Mouse (Mus musculus) retina, embryonic 14.5 days (tissue): ENCODE measurements at regions not wholly inside any gene's neighbourhood (a gene's known extent, or its start where the extent isn't known, plus 50 kb on each side); places are given as distances from the start of the nearest gene placed in this dataset.

Source experiments
- DNase-seq: peaks from one replicate; pipeline ENCODE4 v3.0.0-alpha.2; 2015; ENCODE audit warnings: low spot score

DNA sequence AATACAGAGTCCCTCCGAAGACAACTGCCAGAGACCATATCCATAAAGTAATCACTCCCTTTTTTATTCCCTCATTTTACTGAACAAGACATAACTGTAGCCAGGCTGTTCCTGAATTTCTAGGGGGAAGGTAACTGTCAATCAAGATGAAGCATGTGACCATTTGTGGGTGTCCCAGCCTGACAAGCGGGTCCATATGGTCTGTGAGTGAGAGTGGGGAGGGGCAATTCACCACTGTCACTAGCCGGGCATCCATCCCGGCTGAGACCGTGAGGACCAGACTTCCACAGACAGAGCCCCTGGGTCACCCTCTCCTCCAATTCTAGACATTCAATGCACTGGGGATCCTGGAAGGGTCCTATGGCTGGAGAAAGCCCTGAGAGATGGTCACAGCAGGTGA lies 54.6 kb downstream of the Gm11733 start:
- DNase-seq = no peak

DNA sequence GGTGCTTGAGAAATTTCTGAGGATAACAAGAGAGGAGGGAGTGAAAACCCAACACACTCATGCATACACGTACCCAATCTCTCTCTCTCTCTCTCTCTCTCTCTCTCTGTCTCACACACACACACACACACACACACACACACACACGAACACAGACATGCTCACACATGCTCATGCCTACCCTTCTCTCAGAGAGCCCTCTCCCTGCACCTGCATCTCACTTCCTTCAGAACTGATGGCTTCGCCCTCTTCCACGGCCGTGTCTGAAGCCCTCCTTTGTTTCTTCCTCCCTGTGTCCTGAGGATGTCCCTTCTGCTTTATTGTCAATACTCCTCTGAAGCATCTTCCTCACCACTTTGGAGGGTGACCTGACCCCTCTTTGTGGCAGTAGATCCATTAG lies 56.4 kb downstream of the Gm11733 start:
- DNase-seq = no peak

DNA sequence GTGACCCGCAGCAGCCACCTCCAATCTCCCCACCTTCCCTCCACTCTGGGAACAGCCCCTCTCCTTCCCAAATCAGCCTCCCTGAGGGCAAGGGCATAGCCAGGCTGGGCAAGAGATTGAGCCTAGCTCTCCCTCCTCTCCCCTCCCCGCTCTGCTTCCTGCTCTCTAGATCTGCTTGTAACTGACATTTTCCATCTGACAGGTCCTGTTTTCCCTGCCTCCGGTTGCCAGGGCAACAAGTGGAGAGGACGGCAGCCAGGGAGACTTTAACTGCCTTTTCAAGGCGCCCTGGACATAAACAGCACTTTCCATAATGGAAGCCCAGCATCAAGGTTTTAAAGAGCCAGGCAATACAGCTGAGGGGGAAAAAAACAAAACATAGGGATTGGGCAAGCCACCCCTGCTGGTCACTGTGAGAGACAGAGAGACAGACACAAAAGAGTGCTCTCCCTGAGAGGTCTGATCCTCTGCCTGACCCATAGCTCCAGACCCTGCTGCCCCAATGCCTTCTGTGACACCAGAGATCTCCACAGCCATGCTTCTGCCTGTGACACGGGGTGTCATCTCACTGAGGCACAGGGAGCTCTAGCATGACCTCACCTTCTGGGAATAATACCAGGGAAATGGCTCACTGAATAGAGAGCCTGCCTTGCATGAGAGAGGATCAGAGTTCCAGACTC lies 57.2 kb downstream of the Gm11733 start:
- DNase-seq = peak; percentile 73

DNA sequence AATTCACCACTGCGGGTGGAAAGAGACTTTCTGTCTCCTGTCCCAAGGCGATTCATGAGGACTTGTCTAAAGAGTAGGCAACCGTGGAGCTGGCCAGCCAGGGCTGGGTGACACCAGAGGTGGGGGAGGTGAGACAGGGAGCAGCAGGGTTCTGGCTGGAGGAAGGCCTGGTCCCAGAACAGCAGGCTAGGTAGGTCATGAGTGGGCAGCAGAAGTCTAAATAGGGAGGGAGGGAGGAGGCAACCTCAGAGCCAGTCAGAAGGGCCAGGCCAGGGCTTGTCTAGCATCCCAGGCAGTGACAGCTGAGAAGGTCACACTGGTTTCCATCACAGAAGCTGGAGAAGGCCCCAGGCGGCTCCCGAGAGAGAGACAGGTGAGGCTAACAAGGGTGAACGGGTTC lies 59.0 kb downstream of the Gm11733 start:
- no peak for DNase-seq

DNA sequence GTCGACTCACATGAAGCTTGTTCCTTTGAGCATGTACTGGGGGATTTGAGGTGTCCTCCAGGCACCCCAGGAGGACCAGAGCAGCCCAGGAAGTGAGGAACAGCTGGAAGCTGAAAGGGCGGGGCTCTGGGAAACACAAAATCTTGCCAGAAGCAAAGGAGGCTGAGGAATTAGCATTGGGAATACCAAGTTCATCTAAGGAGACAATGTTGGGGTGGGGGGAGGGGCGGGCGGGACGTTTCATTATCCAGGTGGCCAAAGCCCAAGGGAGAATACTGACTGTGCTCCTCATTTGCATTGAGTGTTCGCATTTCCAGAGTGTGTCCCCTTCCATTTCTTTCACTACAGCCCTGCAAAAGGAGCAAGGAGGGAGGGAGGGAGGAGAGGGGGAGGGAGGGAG lies 60.3 kb downstream of the Gm11733 start:
- no peak for DNase-seq

DNA sequence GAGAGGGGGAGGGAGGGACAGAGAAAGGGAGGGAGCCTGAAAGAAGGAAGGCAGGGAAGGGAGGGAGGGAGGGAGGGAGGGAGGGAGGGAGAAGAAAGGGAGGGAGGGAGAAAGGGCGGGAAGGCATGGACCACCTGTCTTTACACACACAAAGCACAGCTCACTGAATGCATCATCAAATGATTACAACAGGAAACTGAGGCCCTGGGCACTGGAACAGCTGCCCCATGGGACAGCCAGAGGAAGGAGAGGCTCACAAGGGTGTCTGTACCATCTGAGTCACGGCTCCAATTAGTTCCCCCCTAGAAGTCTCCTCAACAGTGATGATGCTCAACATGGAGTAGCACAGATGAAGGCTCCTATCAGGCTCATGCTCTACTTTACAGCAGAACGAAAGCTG lies 60.8 kb downstream of the Gm11733 start:
- no peak for DNase-seq

DNA sequence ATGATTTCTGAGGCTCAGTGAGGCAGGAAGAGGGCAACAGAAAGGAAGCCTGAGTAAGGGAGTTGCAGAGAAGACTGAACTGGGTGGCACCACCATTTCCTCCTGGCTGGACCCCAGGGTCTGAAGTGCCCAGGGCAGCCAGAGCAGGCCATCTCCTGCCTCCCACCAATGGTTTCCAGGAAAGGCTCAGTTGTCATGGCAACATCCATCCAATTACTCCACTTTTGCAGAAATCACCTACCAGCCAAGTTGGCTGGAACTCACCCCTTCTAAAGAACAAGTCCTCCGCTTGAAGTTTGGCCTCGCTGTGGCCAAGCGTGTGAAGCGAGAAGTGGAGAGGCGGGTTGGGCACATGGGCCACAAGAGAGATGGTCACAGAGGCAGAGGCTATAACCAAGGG lies 67.8 kb downstream of the Gm11733 start:
- no peak for DNase-seq

DNA sequence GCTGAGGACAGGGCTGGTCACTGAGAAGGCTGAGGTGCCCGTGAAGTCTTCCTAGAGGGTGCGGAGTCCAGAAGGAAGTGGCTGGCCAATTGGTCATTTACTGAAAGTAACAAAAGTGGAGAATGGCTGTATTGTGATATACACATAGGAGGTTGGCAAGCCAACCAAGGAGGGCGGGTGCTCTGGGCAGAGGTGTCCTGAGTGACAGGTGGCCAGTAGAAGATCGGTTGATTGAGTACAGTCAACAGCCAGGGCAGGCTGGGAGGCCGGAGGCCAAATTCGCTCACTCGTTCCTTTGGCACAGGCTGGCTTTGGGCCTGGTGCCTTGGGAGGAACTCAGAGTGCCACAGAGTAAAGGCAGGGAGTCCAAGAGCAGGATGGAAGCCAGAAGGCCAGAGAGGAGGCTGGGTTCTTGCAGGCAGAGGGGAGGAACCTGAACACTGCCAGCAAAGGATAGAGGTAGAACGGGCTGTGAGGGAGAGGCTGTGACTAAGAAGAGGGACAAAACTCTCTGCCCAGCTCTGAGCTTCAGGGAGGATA lies 68.3 kb downstream of the Gm11733 start:
- no peak for DNase-seq

DNA sequence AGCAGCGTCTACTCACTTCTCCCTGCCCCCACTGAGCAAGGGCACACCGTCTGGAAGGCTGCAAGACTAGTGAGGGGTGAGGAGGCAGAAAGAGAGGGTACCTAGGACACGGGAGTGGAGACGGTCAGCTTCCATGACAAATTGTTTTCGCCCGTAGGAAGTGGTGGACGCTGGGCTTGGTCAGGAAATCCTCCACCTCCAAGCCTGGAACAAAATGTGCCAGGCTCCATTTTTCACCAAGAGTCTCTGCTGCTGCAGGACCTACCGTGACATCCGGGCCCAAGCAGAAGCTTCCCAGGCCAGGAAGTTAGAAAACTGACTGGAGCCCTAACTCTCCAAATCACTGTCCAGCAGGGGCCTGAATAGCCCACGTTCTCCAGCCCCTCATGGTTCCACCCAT lies 69.9 kb downstream of the Gm11733 start:
- DNase-seq = no peak

DNA sequence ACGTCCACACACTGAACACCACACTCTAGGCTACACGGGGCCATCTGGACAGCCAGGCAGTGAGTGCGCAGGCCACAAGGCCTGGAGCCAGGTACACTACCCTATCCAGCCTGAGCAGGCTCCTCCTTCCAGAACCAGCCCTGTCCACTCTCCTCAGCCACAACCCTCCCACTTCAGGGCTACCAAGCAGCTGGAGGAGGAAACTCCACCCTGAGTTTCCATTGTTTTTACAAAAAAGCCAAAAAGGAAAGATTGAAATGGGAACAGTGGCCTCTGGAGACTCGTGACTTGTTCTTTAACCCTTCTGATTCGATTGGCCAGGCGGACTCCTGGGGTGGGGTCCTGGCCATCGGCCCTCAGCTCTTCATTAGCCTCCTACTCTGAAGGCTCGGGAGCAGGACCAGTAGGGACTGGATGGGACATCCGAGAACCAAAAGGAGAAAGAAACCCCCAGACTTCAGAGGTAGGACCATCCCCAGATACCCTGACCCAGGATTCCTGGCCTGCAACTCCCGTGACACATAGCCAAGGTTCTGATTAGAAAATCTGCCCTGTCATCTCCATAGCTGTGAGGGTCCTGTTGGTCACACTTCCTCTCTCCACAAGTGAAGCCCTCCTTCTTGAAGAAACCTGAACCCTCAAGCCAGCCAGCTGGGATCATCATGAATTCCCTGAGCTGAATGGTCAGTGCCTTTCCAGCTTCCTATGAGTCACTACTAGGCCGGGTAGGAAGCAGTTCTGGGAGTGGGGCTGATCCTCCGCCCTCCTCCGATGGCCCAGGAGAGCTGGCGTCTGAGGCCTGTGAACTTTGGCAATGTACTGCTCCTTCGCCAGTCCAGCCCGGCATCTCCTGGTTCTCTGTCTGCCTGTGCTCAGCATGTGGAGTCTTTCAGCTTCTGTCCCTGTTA lies 73.6 kb downstream of the Gm11733 start:
- no peak for DNase-seq

DNA sequence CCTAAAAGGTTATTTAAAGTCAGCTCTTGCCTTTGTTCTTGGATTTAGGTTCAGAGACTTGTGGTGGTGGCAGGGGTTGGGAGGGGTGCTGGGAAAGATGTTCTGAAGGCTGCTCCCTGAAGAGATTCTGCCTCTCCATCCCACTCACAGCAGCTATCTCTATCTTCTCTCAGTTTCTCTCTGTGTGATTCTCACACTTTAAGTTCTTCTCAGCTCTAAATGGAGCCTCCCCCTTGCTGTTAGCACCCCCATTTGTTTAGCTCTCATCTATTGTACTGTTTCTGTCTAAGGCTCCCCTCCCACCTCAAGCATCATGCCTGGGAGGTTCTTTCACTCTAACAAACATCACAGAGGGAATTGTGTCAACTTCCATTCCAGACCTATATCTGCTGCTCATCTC lies 75.7 kb downstream of the Gm11733 start:
- no peak for DNase-seq

DNA sequence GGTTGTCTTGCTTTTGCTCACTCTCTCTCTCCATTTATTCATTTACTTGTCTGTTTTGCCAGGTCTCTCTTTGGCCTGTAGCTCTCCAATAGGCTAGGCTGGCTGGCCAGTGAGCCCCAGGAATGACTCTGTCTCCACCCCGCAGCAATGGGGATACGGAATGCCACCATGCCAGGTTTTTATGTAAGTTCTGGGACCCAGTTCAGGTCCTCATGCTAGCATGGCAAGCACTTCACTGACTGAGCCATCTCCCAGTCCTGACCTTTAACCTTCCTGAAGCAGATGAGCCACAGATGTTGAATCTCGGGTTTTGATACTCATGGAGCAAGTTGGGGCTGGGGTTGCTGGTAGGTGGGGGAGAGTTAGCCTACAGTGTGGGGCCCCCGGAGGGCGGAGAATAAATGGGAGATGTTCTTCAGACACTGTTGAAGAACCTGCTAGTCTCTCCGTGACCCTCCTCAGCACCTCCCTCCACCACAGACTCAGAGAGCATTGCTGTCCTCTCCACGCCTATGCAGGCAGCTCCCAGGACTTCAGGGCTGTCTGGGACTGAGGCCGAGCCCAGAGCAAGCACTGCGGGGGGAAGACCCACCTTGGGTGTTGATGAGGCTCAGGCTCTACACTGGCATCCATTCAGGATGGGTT lies 83.9 kb downstream of the Gm11733 start:
- no peak for DNase-seq

DNA sequence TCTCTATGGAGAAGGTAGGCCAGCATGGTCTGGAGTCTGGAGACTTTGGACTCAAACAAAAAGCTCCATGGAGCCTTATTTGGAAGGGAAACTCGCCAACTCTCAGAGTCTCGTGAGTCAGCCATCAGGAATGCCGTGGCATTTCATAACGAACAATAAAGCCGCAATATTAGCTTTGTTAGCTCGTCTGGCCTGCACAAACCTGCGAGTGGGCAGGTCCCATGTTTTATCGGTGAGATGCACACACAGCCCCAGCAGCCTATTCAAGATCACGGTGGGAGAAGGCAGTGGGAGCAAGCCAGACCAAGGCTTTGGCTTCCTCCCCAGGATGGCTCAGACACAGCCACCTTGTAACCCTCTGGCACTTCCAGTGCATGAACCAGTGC lies 84.4 kb downstream of the Gm11733 start:
- no peak for DNase-seq

DNA sequence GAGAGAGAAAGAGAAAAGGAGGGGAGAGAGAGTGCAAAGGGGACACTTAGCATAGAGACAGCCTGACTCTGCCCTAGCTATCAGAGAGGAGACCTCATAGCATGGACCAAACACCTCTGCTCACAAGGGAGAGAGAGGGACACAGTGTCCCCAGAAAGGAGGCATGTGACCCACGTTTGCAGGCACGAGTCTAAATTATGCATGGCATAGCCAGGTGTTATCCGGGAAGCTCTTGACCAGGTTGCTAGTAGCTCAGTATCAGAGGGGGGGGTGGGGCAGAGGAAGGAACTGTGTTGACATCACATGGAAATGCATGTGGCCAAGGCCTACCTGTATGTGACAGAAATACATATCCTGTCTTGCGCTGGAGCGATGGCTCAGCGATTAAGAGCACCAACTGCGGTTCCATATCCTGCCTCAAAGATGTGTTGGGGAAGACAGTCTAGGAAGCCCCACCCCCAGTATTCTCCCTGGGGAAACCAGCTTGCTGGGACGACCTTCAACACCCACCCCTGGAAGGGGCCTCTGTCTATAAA lies 84.5 kb upstream of the Tnrc6c start:
- no peak for DNase-seq

DNA sequence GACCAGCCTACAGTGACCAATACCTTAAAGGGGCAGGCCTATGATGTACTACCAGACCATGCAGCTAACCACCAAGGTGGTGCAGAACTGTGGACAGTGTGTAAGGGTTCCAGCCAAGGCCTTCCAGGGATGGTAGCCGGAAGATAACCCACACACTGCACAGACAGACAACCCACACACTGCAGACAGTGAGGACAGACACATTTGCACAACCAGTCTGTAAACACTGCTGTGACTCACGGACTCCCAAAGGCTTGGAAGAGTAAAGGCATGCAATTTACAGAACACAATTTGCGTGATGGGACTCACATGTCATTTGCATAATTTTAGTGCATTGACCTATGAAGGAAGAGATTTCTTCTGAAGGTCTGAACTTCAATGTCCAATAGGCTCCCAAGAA lies 82.2 kb upstream of the Tnrc6c start:
- DNase-seq = no peak

DNA sequence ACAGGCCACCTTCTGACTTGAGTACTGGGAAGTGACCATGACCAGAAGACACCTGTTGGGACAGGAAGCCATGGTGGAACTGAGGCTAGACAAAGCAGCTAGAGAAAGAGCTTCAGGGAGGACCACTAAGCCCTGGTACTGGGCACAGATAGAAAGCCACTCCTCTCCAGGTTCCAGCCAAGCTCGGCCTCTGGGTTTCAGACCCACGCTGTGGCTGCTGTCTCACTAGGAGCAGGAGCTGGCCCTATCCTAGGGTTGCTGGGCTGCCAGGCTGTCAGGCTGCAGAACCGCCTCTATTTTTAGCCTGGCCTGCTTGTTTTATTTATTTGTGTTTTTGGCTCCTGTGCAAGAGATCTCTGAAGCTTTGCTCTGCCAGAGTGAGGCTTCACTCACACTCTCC lies 79.4 kb upstream of the Tnrc6c start:
- DNase-seq = no peak

DNA sequence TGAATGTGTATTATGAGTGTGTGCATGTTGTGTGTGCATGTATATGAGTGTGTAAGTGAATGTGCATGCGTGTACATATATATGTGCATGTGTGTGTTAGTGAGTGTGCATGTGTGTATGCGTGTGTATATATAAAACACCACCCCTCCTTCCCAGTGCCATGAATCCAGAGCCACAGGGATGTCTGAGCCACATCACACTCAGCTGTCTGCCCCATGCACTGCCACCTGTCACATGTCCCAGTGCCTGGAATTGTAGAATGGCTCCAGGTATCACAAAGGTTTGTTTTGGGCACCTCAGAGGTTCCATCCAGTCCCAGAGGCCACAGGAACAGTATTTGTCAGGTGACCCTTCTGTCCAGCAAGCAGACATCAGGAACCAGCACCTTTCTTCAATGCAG lies 75.0 kb upstream of the Tnrc6c start:
- no peak for DNase-seq

DNA sequence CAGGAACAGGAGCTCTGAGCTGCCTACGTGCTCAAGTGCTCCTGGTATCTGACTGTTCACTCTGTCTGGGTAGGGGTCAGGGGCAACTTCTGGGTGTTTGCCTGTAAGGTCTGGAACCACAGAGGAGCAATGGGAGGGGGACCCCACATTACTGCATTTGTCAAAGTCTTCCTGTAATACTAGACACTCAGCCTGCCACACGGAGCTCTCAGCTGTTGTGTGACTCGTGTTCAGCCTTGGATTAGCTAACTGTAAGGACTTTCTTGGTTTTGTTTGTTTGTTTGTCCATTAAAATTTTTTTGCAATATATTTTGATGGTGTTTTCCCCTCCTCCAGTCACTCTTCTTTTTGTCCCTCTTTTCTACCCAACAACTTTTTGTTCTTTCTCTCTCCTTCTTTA lies 74.4 kb upstream of the Tnrc6c start:
- no peak for DNase-seq

DNA sequence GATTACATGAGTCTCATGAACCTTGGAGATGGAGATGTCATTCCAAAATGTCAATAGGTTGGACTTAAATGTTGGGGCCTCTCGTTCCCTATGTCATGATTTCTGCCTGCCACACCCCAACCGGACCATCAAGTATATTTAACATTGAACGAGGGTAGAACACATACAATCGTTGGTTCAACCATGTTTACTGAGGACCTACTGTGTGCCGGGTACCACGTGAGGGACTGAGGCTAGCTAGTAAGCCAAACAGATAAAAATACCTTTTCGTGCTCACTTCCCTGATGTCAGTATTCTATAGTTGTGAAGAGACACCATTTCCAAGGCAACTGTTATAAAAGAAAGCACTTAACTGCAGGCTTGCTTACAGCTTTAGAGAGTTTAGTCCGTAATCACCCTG lies 70.6 kb upstream of the Tnrc6c start:
- no peak for DNase-seq

DNA sequence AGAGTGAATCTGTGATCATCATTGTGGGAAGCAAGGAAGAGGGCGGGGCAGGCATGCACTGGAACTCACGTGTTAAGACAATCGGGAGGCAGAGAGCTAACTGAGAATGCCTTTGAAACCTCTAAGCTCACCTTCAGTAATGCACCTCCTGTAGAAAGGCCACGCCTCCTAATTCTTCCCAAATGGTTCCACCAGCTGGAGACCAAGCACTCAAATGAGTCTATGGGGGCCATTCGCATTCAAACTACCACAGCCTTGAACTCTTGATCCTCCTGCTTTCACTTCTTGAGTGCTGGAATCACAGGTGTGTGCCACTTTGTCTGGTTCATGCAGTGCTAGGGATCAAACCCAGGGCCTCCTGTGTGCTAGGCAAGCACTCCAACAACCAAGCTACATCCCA lies 68.5 kb upstream of the Tnrc6c start:
- DNase-seq = no peak

DNA sequence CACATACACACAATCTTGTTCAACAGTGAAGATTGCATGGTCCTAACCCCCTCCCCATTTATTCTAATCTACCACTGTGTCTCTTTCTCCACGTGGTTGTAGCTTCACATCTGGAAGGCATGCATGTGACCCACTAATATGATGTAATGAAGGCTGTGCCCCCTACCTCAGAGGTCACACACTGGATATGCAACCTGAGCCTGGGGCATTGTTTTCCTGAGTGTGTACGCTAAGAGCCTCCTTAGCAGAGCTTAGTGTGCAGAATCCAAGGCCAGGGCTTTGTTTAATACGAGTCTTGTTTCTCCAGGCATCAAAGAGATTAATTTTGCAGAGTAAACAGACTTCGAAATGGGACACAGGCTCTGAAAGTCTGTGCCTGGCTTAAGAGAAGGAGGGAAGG lies 68.0 kb upstream of the Tnrc6c start:
- DNase-seq = no peak

DNA sequence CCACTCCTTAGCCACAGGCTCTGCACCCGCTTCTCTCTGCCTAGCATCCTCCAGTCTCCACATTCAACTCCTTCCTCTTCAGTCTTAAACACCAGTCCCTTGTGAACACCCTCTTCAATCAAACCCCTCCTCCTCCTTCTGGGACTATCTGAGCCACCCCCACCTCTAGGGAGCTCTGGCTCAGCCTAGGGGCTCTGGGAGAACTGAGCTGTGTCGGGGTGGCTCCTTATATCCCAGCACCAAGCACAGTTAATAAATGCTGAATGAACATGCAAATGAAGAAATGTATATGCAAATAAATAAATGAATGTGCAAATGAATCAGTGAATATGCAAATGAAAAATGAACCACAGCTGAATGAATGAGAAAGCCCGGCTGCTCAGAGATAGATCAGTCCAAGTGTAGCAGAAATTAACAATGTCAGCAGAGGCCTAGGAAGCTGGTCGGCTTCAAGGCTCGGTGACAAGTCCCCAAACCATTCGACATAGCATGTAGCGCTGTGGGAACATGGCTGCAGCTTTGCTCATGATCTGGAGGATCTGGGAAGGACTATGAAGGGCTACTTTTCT lies 67.1 kb upstream of the Tnrc6c start:
- no peak for DNase-seq
